Mouse (Mus musculus) brain, embryonic 14.5 days (tissue): Measurements from ENCODE around the gene Alg12. TPM values are rescaled to one million over a fixed set of nuclear protein-coding genes. Genes with fewer than 3 reads are reported as not detected.

Experiments used
- DNase-seq: peaks from one replicate; pipeline ENCODE4 v3.0.0-alpha.2; 2011; ENCODE audit warnings: low read depth
- CTCF ChIP-seq: fragments of 200-500 bp; IDR thresholded peaks from 2 replicates; pipeline ENCODE4 v1.5.1; 2012; ENCODE audit warnings: inconsistent platforms, mild to moderate bottlenecking, moderate library complexity, borderline replicate concordance; ENCODE audit not compliant: insufficient read depth, insufficient read length; ENCODE audit errors: extremely low read depth
- POLR2A ChIP-seq: fragments of 200-500 bp; IDR thresholded peaks from 2 replicates; pipeline ENCODE4 v1.6.1; 2012; ENCODE audit warnings: mild to moderate bottlenecking, inconsistent platforms, borderline replicate concordance; ENCODE audit not compliant: poor library complexity, insufficient read depth, insufficient read length, severe bottlenecking; ENCODE audit errors: extremely low read depth
- polyA plus RNA-seq: library from polyadenylated mRNA; depleted of rRNA; stranded (reverse); fragments of >200 nt; gene quantifications from 2 replicates; pipeline ENCODE4 v1.2.3, GENCODE M21; 2012

Gene Alg12
- polyA plus RNA-seq, 1 experiment = 14.2 TPM

GRCm38 (mm10) chr15:88861772-88862622 lies 42.9 kb upstream of the Alg12 start, which contains the start of gene Pim3:
TSS of gene Pim3 (plus strand) at chr15:88862186.
- DNase-seq = peak; percentile 99
- TF ChIP-seq POLR2A = peak; percentile 99
- no peak for TF ChIP-seq CTCF

GRCm38 (mm10) chr15:88860781-88861180 lies 41.7 kb upstream of the Alg12 start:
- no peak for DNase-seq
- TF ChIP-seq POLR2A (no peak), CTCF (no peak)

- TF ChIP-seq CTCF = no peak
- no peak for TF ChIP-seq POLR2A
- DNase-seq = no peak
Observed at GRCm38 (mm10) chr15:88859206-88859970, 40.3 kb upstream of the Alg12 start.

GRCm38 (mm10) chr15:88858707-88859106 lies 39.6 kb upstream of the Alg12 start:
- no peak for TF ChIP-seq CTCF
- no peak for TF ChIP-seq POLR2A
- no peak for DNase-seq

GRCm38 (mm10) chr15:88858141-88858541 lies 39.0 kb upstream of the Alg12 start:
- peak; percentile 14 for DNase-seq

GRCm38 (mm10) chr15:88857361-88857760 lies 38.2 kb upstream of the Alg12 start:
- TF ChIP-seq POLR2A (no peak), CTCF (no peak)
- DNase-seq = no peak

More at GRCm38 (mm10) chr15:88858141-88858541, 39.0 kb upstream of the Alg12 start:
- TF ChIP-seq POLR2A = no peak
- no peak for TF ChIP-seq CTCF

GRCm38 (mm10) chr15:88856613-88857012 lies 37.5 kb upstream of the Alg12 start:
- TF ChIP-seq POLR2A = no peak
- no peak for DNase-seq

- TF ChIP-seq CTCF (no peak), POLR2A (no peak)
- DNase-seq = no peak
Observed at GRCm38 (mm10) chr15:88855896-88856417, 36.8 kb upstream of the Alg12 start.

- TF ChIP-seq CTCF = no peak
- TF ChIP-seq POLR2A = no peak
- no peak for DNase-seq
Observed at GRCm38 (mm10) chr15:88854969-88855830, 36.1 kb upstream of the Alg12 start.

GRCm38 (mm10) chr15:88854119-88854968 lies 35.2 kb upstream of the Alg12 start:
- no peak for TF ChIP-seq CTCF
- no peak for TF ChIP-seq POLR2A
- peak; percentile 33 for DNase-seq

- TF ChIP-seq POLR2A = no peak
- TF ChIP-seq CTCF = no peak
- no peak for DNase-seq
Observed at GRCm38 (mm10) chr15:88853106-88853505, 34.0 kb upstream of the Alg12 start.
